Mouse (Mus musculus) spleen, postnatal 36 days (tissue): ENCODE measurements at regions not wholly inside any gene's neighbourhood (a gene's known extent, or its start where the extent isn't known, plus 50 kb on each side); places are given as distances from the start of the nearest gene placed in this dataset.

Source experiments
- DNase-seq, 2 experiments: peaks; one replicate each; pipeline ENCODE4 v3.0.0; 2022; ENCODE audit warnings: low spot score in 2 of 2, mixed read lengths in 1 of 2

DNA sequence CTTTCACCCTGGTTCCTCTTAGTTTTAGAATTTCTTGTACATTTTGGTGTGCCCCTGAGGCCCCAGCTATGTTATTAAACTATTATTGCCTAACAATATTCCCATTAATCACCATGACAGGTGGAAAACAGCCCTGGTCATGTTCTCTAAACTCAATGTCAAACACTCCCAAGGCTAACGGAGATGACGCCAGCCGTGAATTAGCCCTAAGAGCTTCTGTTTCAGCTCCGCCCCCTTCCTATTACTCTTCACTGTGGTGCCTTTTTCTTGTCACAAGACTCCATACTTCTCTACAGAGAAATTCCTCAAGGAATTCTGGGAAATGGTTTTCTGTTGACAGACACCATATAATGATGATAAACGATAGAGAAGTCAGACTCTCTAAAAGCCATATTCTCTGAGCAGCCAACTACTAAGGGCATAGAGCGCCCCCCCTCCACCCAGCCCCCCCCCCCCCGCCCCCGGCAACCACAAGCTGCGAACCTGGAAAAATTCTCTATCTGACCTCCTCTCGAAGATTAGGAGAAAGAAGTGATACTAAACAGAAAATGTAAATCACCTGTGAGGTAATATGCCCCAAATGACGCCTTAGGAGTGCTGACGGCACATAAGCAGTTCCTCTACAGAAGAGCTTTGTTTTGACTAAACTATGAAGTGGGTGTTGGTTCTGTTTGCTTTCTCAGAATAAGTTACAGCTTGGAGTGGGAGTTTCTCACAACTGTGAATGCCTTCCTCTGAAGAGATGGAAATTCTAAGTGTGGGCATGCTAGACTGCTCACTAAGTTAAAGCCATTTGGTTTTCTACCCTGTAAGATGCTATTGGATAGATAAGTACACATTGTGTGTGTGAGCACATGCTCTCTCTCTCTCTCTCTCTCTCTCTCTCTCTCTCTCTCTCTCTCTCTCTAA is 76.8 kb upstream of the Sfrp2 start:
- DNase-seq, result no peak

DNA sequence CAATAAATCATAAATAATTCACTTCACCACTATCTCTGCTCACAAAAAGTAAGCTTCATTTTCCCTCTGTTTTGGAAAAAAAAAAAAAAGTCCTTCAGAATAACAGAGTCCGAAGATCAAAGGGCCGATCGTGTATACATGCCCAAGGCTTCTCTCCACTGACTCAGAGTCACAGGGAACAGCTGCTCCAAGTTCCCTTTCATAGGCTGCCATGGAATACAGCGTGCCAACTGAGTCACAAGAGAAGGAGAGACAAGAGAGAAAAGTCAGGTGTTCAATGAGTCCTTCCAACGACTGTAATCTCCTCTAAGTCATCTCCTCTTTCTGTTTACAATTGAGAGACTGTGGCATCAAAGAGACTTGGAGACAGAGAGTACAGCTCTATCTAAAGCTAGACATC is 71.6 kb upstream of the Sfrp2 start:
- no peak for DNase-seq

DNA sequence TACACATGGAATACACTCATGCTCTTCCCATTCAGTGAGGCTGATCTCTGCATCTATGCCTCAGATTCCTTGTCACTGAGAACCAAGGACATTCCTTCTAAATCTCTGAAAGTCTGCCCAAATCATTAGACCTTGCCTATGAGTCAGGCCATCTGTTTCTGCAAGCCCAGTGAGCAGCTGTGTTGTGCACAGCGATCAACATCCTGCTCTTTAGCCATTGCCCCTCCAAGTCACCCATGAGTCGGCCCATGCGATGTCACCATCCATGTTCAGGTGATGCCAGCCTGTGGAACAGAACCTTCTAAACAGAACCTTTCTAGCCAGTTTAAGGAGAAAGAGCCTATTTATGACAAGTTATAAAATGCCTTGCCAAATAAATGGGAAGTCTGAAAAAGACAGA is 66.4 kb upstream of the Sfrp2 start:
- DNase-seq, result no peak

- DNase-seq, result peak in 1 of 2 experiments; percentile 4
Observed at GRCm38 (mm10) chr3:83701075-83701474, 65.0 kb upstream of the Sfrp2 start.

DNA sequence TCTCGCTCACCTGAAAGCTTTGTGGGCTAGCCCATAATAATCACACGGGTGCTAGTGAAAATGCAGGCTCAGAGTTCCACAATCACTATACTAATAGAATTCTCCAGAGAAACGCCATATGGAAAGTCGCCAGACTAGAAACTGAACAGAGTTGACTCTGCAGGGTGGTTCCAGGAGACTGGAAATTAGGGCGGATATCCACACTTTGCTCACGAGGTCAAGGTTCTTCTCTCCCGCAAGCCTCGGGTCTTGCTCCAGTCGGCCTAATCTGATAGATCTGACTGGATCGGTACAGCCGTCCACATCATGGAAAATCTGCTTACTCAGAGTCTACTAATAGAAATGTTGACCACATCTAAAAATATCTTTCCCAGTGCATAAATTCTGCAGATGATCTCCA is 61.6 kb upstream of the Sfrp2 start:
- no peak for DNase-seq

DNA sequence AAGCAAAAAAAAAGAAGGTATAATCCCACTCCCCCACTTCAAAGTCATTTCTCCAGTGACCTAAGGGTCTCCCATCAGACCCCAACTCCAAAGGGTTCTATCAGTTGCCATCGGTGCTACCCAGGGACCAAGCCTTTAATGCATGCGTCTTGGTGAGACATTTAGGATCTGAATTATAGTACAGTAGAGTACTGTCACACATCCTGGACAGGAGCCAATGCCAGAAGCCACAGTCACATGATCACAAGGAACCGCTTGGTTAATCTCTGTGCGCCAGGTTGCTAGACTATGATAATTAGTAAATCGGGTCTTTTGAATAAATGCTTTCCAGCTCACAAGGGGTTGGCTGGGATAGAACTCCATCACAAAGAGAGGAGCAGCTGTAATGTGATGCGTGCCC is 60.9 kb upstream of the Sfrp2 start:
- no peak for DNase-seq

DNA sequence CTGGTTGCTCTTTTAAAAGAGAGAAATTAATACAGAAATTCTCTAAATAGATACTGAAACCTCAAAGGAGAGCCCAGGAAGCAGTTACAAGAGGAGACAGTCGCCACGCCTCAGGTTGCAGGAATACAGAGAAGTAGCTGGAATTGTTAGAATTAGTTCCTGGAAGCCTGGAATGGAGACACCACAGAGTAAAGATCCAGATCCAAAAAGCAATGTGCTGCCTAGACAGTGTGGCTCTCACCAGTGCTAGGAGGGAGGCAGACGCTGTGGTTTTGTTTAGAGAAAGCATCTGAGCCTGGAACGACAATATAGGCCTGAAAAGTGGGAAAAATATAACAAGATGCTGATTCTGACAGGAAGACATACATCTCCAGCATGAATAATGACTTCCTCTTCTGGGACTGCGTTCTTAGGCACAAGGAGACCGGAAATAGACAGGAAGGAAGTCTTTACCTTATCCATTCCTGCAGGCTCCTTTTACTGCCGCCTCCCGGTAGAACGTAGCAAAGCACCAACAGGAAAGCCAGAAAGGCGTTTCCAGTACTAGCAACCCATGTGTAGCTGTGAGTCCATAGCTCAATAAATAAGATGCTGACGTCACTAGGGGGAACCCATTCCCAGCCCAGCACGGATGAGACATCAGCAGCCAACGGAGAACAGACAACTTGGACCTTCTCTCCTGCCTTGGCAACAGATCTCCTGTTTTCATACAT is 59.4 kb upstream of the Sfrp2 start:
- no peak for DNase-seq

- no peak for DNase-seq
Observed at GRCm38 (mm10) chr3:83707278-83707677, 58.8 kb upstream of the Sfrp2 start.

DNA sequence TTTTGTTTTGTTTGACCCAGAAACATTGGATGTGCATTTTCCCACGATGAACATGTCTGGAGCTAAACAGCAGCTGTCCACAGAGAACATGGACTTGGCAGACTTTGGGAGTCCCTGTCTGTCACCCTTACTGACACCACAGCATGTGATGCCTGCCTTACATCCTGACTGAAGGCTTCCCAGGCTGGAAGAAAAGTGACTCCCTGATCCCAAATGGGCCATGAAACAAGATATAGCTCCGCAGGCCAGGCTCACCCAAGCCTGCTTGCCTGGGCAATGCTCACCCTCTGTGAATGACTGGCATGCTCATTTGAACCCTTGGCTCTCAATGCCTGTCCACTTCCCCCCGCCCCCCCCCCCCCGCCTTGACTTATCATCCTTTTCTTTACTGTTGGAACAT is 57.1 kb upstream of the Sfrp2 start:
- DNase-seq, result no peak

GRCm38 (mm10) chr3:83709531-83709930 is 56.6 kb upstream of the Sfrp2 start:
- no peak for DNase-seq

DNA sequence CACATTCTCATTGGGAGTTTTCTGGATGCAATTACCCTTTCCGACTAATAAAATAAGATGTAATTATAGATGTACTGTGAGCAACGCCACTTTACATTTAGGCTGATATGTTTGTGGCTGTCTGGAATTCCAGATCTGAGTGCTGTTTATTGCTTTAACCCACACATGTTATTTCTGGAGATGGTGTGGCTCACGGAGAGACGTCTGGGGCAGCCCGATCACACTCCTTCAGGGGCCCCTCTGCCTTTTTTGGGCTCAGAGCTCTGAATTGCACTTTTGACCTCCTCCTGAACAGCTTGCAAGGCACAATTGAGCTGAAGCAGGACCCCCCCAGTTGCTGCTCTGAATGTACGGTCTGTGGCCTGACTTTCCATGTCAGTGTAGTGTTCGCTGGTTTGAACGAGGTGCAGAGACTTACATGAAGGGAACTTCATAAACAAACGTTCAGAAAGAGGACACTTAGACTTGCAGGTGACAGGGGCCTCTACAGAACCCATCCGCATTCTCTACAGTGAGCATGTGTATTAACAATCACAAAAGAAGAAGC is 55.1 kb upstream of the Sfrp2 start:
- DNase-seq, result no peak

DNA sequence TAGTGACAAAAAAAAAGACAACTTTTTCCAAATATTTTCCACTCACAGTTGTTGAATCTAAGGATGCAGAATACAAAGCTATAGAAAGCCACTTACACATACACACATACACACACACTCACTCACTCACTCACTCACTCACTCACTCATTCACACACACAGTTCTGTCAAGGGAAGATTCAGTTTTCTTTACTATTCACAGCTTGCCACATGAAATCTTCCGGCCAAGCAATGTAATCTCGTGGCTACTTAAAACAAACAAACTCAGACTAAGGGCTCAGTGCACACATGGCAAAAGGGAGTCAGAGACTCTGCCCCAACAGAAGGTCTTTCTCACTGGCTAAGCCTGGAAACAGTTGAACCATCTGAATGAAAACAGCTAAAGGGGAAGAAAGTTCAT is 53.8 kb upstream of the Sfrp2 start:
- DNase-seq, result no peak

DNA sequence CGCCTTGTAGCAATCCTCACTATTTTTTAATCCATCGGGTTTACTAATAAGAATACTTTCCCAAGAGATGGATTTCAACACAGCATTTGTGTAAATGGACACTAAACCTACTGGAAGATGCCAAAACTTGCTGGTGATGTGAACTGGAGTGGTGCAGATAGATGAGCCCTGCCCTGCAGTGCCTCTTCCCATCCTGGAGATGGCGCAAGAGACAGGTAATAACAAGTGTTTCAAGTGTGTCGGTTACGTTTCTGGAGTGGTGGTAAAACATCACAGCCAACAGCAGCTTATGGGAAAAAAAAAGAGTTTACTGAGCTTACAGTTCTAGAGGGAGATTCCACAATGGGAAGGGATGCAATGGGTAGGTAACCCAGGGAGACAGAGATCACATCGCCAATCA is 51.5 kb upstream of the Sfrp2 start:
- no peak for DNase-seq
